Mouse (Mus musculus) cerebellum, adult 2 months (tissue): ENCODE measurements around the gene Golga4.

Experiments
- CTCF ChIP-seq: fragments of 200-500 bp; IDR thresholded peaks from 2 replicates; pipeline ENCODE4 v1.5.1; 2011; ENCODE audit warnings: low read depth, mild to moderate bottlenecking, control low read depth, low read length, moderate library complexity, borderline replicate concordance; ENCODE audit not compliant: insufficient read depth
- POLR2A ChIP-seq: fragments of 200-500 bp; IDR thresholded peaks from 2 replicates; pipeline ENCODE4 v1.6.1; 2011; ENCODE audit warnings: low read length, control low read depth, borderline replicate concordance; ENCODE audit not compliant: insufficient read depth

DNA sequence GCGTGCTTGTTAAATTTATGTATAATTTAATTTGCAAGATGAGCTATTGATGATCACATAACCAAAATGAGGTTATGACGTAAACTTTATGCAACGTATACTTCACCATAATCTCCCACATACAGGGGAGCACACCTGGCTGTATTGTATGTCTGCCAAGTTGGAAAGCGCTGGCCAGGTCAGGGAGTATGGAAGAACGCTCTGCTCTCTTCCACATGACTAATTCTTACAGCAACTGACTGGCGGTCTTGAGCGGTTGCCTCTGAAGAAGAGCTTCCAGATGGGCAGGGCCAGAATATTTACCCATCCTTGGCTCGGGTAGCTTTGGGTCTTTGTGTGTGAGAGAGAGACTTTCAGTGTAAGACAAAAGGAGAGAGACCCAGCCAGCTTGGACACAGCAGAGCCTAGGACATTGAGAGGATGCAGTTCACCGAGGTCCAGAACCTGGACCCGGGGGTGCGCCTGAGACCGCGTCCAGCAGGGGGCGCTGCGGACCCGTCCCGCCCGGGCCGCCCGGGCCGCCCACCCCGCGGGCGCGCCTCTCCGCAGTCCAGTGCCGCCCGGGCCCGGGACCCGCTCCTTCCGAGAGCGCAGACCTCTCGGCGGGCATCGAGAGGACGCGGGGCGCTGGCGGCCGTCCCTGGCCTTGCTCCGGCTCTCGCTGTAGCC, 100.2 kb downstream of the Golga4 start, which contains the start of gene Itga9:
- TF ChIP-seq POLR2A (no peak), CTCF (peak; percentile 60; the same call in 1 of the 2 replicates)
